Mouse (Mus musculus): ENCODE data around the gene Clca3a1. TPM values are rescaled to one million over a fixed set of nuclear protein-coding genes. Genes with fewer than 3 reads are reported as not detected.
A peak's percentile ranks its signal among the peaks of the same experiment; 100 is the strongest.
"Not testable (repeated sequence)": the region's sequence is repeated elsewhere in the genome, so short reads cannot be mapped to it uniquely, and the experiment has no call there.

Gene Clca3a1
- polyA plus RNA-seq, 1 experiment from 2014 or later = 0.20 TPM

GRCm38 (mm10) chr3:144747706-144748105 lies 13.1 kb downstream of the Clca3a1 start:
- not testable (repeated sequence) for H3K27ac ChIP-seq; H3K4me1 ChIP-seq; H3K4me2 ChIP-seq; H3K9me3 ChIP-seq; H3K36me3 ChIP-seq (replicated peaks); H3K4me3 ChIP-seq (replicated peaks); ATAC-seq (ENCODE audit: low FRiP score); H3K27me3 ChIP-seq; H3K9ac ChIP-seq
- 22% methylated on average over 3 of the region's 3 CpGs for WGBS

GRCm38 (mm10) chr3:144738396-144738795 lies 22.4 kb downstream of the Clca3a1 start:
- H3K4me1 ChIP-seq; H3K9me3 ChIP-seq; H3K4me3 ChIP-seq (replicated peaks); ATAC-seq (ENCODE audit: low FRiP score); H3K9ac ChIP-seq; H3K36me3 ChIP-seq (replicated peaks); H3K27me3 ChIP-seq; H3K4me2 ChIP-seq; H3K27ac ChIP-seq: not testable (repeated sequence)
- 78% methylated on average over 24 of the region's 24 CpGs for WGBS

- WGBS = 28% methylated on average over 9 of the region's 9 CpGs
- Histone ChIP-seq H3K4me2 (no peak overlapping the region), H3K4me1 (no peaks in the 10 kb centered on the region), H3K9me3 (no peaks in the 10 kb centered on the region), H3K27me3 (no peaks in the 10 kb centered on the region), H3K27ac (no peak overlapping the region), H3K9ac (no peak overlapping the region), H3K4me3 (replicated peaks) (no peak overlapping the region), H3K36me3 (replicated peaks) (no peaks in the 10 kb centered on the region)
- no peak for ATAC-seq (ENCODE audit: low FRiP score)
These were observed 23.9 kb downstream of the Clca3a1 start for GRCm38 (mm10) chr3:144736831-144737230.

- Histone ChIP-seq H3K36me3 (replicated peaks) (no peaks in the 10 kb centered on the region), H3K9ac (no peak overlapping the region), H3K27ac (no peak overlapping the region), H3K9me3 (no peaks in the 10 kb centered on the region), H3K4me2 (no peak overlapping the region), H3K4me3 (replicated peaks) (no peak overlapping the region), H3K27me3 (no peaks in the 10 kb centered on the region), H3K4me1 (peaks cover 12% of the 10 kb centered on the region)
- no peak for ATAC-seq (ENCODE audit: low FRiP score)
- 50% methylated on average over 4 of the region's 4 CpGs for WGBS
These were observed 37.3 kb downstream of the Clca3a1 start for GRCm38 (mm10) chr3:144723455-144723854.

- not testable (repeated sequence) for H3K4me2 ChIP-seq; H3K36me3 ChIP-seq (replicated peaks); H3K27me3 ChIP-seq; H3K9ac ChIP-seq; H3K9me3 ChIP-seq; ATAC-seq (ENCODE audit: low FRiP score); H3K4me3 ChIP-seq (replicated peaks); H3K27ac ChIP-seq
- peaks cover 19% of the 10 kb centered on the region for H3K4me1 ChIP-seq
- 87% methylated on average over 3 of the region's 3 CpGs for WGBS
These were observed 38.2 kb downstream of the Clca3a1 start for GRCm38 (mm10) chr3:144722566-144722965.

- no peak for ATAC-seq (ENCODE audit: low FRiP score)
- H3K36me3 ChIP-seq (replicated peaks) = no peaks in the 10 kb centered on the region
These were observed 38.9 kb downstream of the Clca3a1 start for GRCm38 (mm10) chr3:144721860-144722256.

GRCm38 (mm10) chr3:144721077-144721859 lies 39.5 kb downstream of the Clca3a1 start:
- H3K9me3 ChIP-seq = no peaks in the 10 kb centered on the region
- H3K36me3 ChIP-seq (replicated peaks) = no peaks in the 10 kb centered on the region
- ATAC-seq (ENCODE audit: low FRiP score) = no peak
- no peak overlapping the region for H3K9ac ChIP-seq
- H3K4me3 ChIP-seq (replicated peaks) = 0 out of 2 replicates have a peak overlapping the region, but pooled peaks have one; percentile 94
- H3K27me3 ChIP-seq = no peaks in the 10 kb centered on the region
- peak overlapping the region; percentile 85 for H3K4me2 ChIP-seq
- peak overlapping the region; percentile 50; the same call in 1 of the 2 replicates for H3K27ac ChIP-seq
- WGBS = 69% methylated on average over 10 of the region's 10 CpGs
- H3K4me1 ChIP-seq = peaks cover 20% of the 10 kb centered on the region

More at GRCm38 (mm10) chr3:144721860-144722256, 38.9 kb downstream of the Clca3a1 start:
- no peak overlapping the region for H3K4me3 ChIP-seq (replicated peaks)
- H3K27ac ChIP-seq = no peak overlapping the region
- H3K4me1 ChIP-seq = peaks cover 20% of the 10 kb centered on the region
- WGBS = 88% methylated on average over 9 of the region's 9 CpGs
- no peak overlapping the region for H3K4me2 ChIP-seq
- no peaks in the 10 kb centered on the region for H3K9me3 ChIP-seq
- no peak overlapping the region for H3K9ac ChIP-seq
- no peaks in the 10 kb centered on the region for H3K27me3 ChIP-seq

GRCm38 (mm10) chr3:144719901-144720747 lies 40.7 kb downstream of the Clca3a1 start, which contains the start of gene Sh3glb1:
Gene Sh3glb1 (minus strand): TSS chr3:144720335.
- H3K9ac ChIP-seq = peak within 1 kb of the TSS; percentile 94
- peaks cover 25% of the 10 kb centered on the region for H3K4me1 ChIP-seq
- peak; percentile 94 for ATAC-seq (ENCODE audit: low FRiP score)
- peak within 1 kb of the TSS; percentile 94 for H3K4me3 ChIP-seq (replicated peaks)
- H3K27me3 ChIP-seq = no peaks in the 10 kb centered on the region
- H3K4me2 ChIP-seq = peak within 1 kb of the TSS; percentile 85
- H3K9me3 ChIP-seq = no peaks in the 10 kb centered on the region
- H3K27ac ChIP-seq = peak within 1 kb of the TSS; percentile 99
- under 1% methylated on average over 69 of the region's 98 CpGs for WGBS
- H3K36me3 ChIP-seq (replicated peaks) = no peaks in the 10 kb centered on the region

- WGBS = under 1% methylated on average over 37 of the region's 56 CpGs
- Histone ChIP-seq H3K9me3 (no peaks in the 10 kb centered on the region), H3K36me3 (replicated peaks) (no peaks in the 10 kb centered on the region), H3K4me1 (peaks cover 27% of the 10 kb centered on the region), H3K27ac (peak overlapping the region; percentile 99), H3K4me2 (peak overlapping the region; percentile 85), H3K9ac (peak overlapping the region; percentile 94), H3K27me3 (no peaks in the 10 kb centered on the region), H3K4me3 (replicated peaks) (peak overlapping the region; percentile 94)
- ATAC-seq (ENCODE audit: low FRiP score) = no peak; the same call in 1 of the 2 replicates
These were observed 41.5 kb downstream of the Clca3a1 start for GRCm38 (mm10) chr3:144719088-144719900.

GRCm38 (mm10) chr3:144718706-144719087 lies 42.1 kb downstream of the Clca3a1 start:
- Histone ChIP-seq H3K4me1 (peaks cover 27% of the 10 kb centered on the region), H3K27ac (peak overlapping the region; percentile 99; the same call in 1 of the 2 replicates)
- no peak for ATAC-seq (ENCODE audit: low FRiP score)

GRCm38 (mm10) chr3:144717835-144718234 lies 42.9 kb downstream of the Clca3a1 start:
- no peak overlapping the region for H3K4me2 ChIP-seq
- no peak for ATAC-seq (ENCODE audit: low FRiP score)

More at GRCm38 (mm10) chr3:144718706-144719087, 42.1 kb downstream of the Clca3a1 start:
- H3K4me2 ChIP-seq = peak overlapping the region; percentile 85
- H3K9me3 ChIP-seq = no peaks in the 10 kb centered on the region
- H3K9ac ChIP-seq = peak overlapping the region; percentile 94
- H3K36me3 ChIP-seq (replicated peaks) = no peaks in the 10 kb centered on the region
- H3K27me3 ChIP-seq = no peaks in the 10 kb centered on the region
- WGBS = 34% methylated on average over 7 of the region's 7 CpGs
- peak overlapping the region; percentile 94 for H3K4me3 ChIP-seq (replicated peaks)

More at GRCm38 (mm10) chr3:144717835-144718234, 42.9 kb downstream of the Clca3a1 start:
- WGBS = 89% methylated on average over 6 of the region's 6 CpGs
- H3K27ac ChIP-seq = no peak overlapping the region
- H3K27me3 ChIP-seq = no peaks in the 10 kb centered on the region
- no peak overlapping the region for H3K9ac ChIP-seq
- peaks cover 27% of the 10 kb centered on the region for H3K4me1 ChIP-seq
- no peaks in the 10 kb centered on the region for H3K36me3 ChIP-seq (replicated peaks)
- H3K4me3 ChIP-seq (replicated peaks) = no peak overlapping the region
- H3K9me3 ChIP-seq = no peaks in the 10 kb centered on the region
